Mouse (Mus musculus) spleen, adult 2 months (tissue): ENCODE data around the gene Ros1.

Source experiments
- CTCF ChIP-seq: fragments of 200-500 bp; IDR thresholded peaks from 2 replicates; pipeline ENCODE4 v1.5.1; 2011; ENCODE audit warnings: mild to moderate bottlenecking, inconsistent platforms; ENCODE audit not compliant: insufficient read depth, insufficient read length, insufficient replicate concordance; ENCODE audit errors: extremely low read depth
- POLR2A ChIP-seq: fragments of 200-500 bp; IDR thresholded peaks from 2 replicates; pipeline ENCODE4 v1.6.1; 2011; ENCODE audit warnings: low read depth, low read length, inconsistent platforms

- TF ChIP-seq CTCF (no peak), POLR2A (no peak)
Observed at GRCm38 (mm10) chr10:52106164-52106757, 88.8 kb downstream of the Ros1 start.
